Mouse (Mus musculus): ENCODE data around the gene Naaa. TPM values are rescaled to one million over a fixed set of nuclear protein-coding genes. Genes with fewer than 3 reads are reported as not detected.

The Naaa gene
- polyA plus RNA-seq (2012; rRNA removed), result 39.1 and 41.2 TPM in 2 replicates

DNA sequence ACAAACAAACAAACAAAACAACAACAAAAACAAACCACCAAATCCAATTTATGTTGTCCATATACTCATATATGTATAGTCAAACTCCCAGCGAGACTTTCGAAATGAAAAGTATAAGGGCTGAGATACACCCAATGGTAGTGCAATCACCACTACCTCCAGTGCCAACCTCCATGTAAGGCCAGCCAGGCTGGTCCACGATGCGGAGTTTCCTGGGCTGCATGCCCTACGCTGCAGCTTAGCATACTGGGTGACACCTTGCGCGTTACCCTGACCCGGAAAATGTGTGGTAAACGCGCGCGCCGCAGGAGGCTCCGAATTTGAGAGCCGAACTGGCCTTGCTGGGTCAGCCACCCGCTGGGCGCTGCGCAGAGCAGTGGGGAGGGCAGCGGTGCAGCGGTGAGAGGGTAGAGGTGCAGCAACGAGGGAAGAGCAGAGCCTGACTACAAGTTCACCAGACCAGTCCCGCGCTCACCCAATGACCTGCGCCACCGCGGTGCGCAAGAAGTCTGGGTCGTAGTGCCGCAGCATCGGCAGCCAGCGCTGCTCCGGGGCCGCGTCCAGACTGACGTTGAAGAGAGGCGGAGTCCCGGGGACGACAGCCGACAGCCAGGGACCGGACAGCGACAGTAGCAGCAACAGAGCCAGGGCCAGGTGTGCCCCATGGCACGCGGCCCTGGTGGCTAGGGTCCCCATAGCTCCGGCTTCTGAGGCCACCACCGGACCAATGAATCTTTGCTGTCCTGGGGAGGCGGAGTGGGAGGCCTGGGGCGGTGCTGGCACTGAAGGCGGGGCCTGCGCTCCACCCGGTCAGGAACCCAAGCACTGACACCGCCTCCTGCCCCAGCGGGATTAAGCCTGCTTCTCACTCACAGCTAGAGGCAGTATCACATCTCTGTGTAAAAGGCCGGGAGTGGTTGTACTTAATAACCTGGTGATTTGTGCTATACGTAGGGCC lies at the start of gene Naaa:
Gene Naaa (minus strand): TSS at position 734 of the 958 bp plus-strand sequence.
- peak; percentile 66 to 84 for DNase-seq (ENCODE audit: extremely low spot score in 1 of 2, low spot score in 1 of 2)

- DNase-seq (ENCODE audit: extremely low spot score in 1 of 2, low spot score in 1 of 2), result no peak
Measured at GRCm38 (mm10) chr5:92327367-92327766, 49.4 kb upstream of the Naaa start.

GRCm38 (mm10) chr5:92323264-92323663 lies 45.3 kb upstream of the Naaa start:
- no peak for DNase-seq (ENCODE audit: extremely low spot score in 1 of 2, low spot score in 1 of 2)

DNA sequence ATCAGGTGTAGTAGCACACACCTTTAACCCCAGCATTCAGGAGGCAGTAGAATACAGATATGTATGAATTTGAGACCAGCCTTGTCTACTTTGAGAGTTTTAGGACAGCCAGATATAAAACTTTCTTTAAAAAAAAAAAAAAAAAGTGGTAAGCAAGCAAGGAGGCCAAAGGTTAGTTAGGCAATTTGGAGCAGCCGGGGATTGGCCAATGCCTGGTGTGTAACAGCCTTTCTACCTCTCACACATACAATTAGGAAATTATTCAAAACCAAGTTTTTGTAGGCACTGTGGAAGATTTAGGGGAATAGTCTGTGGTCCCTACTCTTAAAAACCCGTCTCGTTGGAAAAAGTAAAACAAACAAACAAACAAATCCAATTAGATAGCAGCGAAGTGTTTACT lies 44.6 kb upstream of the Naaa start:
- DNase-seq (ENCODE audit: extremely low spot score in 1 of 2, low spot score in 1 of 2), result no peak

DNA sequence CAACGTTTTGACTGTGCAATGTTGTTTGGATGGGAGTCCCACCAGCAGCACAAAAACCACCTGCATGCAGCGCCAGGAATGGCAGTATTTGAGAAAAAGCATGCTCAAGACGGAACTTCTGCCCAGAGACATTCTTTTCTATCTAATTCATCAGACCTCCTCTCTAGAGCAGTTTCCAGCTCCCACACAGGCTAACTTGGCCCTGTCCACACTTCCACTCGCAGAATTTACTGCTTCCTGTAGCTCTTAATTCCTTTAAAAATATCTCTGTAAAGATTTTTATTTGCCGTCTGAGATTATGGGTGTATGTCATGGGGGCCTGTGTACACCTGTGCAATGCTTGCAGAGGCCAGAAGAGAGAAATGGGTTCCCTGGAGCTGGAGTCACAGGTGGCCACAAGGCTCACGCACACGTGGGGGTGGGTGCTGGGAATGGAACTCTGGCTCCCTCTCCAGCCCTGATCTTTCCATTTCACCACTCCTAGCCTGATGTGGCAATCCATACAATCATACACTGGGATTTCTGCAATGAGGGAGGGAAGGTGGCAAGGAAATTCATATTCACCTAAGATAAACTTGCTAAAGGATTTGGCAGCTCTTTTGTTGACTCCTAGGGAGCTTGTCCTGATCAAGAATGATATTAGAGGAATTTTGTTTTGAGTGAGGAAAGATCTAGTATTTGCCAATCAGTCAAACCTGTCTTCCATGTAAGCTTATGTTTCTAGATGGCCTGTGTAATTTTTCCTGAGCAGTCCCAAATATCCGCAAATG lies 43.8 kb upstream of the Naaa start:
- no peak for DNase-seq (ENCODE audit: extremely low spot score in 1 of 2, low spot score in 1 of 2)

GRCm38 (mm10) chr5:92318596-92318995 lies 40.6 kb upstream of the Naaa start:
- DNase-seq (ENCODE audit: extremely low spot score in 1 of 2, low spot score in 1 of 2), result no peak

DNA sequence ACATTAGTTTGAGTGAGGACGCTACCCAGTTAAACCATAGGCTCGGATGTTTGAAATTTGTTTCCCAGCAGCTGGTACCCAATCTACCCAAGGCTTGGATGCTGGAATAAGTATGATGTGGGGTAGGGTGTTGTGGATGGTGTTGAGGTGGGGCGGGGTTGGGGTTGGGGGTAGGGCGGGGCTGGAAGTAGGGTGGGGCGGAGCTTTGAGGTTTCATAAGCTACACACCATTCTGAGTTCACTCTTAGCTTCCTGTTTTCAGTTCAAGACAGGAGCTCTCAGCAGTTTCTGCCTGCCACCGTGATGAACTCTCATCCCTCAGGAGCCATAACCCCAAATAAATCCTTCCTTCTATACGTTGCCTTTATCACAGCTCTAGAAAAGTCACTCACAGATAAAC lies 40.1 kb upstream of the Naaa start:
- no peak for DNase-seq (ENCODE audit: extremely low spot score in 1 of 2, low spot score in 1 of 2)

GRCm38 (mm10) chr5:92313776-92314175 lies 35.8 kb upstream of the Naaa start:
- no peak for DNase-seq (ENCODE audit: extremely low spot score in 1 of 2, low spot score in 1 of 2)

DNA sequence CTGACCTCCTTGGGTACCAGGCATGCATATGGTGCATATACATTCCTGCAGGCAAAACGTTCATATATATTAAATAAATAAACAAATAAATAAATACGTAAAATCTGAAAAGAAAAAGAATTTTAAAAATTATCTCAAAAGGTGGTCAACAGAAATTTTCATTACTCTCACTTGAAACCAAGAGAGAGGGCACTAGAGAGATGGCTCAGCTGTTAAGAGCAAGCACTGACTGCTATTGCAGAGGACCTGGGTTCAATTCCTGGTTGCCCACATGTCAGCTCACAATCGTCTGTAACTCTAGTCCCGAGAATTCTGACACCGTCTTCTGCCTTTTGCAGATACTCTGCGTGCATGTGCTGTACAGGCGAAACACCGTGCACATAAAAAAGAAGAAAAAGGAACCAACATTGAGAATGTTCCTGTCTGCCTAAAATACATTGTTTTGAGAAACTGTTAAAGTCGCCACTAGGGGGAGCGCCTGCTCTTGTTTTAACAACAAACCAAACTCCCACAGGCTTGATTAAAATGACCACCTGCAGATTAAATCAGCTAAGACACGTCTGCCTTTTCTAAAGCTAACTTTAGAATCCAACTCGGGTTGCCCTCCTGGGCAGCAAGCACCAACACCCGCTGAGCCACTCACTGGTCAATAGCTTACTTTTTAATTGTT lies 34.2 kb upstream of the Naaa start:
- peak; percentile 77 to 96 for DNase-seq (ENCODE audit: extremely low spot score in 1 of 2, low spot score in 1 of 2)

- peak; percentile 93 to 98 for DNase-seq (ENCODE audit: extremely low spot score in 1 of 2, low spot score in 1 of 2)
Measured at GRCm38 (mm10) chr5:92309681-92310511, 31.9 kb upstream of the Naaa start, which contains the start of gene Sdad1. Gene Sdad1 (minus strand): TSS chr5:92310479.

DNA sequence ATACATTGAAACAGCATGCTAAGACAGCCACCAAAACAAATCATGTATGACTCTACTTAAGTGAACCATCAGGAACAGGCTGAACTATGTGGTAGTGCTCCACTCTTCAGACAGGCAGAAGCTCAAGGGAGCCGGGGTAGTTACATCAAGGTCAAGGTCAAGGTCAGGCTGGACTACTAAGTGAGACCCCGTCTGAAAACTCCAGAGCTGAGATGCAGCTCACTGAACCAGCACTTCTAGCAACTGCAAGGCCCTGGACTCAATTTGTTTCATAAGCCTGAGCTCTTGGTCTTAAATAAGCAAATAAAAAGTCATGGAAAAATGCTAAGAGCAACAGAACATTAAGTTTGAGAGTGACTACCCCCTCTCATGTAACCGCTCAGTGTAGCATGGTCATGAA lies 26.3 kb upstream of the Naaa start:
- no peak for DNase-seq (ENCODE audit: extremely low spot score in 1 of 2, low spot score in 1 of 2)

- DNase-seq (ENCODE audit: extremely low spot score in 1 of 2, low spot score in 1 of 2), result no peak
Measured at GRCm38 (mm10) chr5:92302149-92302840, 24.3 kb upstream of the Naaa start.

DNA sequence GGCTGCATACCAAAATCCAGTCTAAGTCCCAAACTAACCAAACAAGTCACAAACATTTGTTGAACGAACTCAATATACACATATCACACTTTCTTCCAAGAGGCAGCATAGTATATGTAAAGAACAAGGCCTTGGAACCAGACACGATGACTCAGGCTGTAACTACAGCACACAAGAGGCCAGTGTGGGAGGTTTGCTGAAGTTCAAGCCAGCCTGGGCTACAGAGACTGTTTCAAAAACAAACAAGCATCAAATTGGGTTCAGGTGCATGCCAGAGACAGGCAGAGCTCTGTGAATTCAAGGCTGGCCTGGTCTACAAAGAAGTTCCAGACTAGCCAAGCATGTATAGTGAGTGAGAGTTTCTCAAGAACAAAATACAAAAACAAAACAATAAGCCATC lies 16.6 kb upstream of the Naaa start:
- DNase-seq (ENCODE audit: extremely low spot score in 1 of 2, low spot score in 1 of 2), result no peak

DNA sequence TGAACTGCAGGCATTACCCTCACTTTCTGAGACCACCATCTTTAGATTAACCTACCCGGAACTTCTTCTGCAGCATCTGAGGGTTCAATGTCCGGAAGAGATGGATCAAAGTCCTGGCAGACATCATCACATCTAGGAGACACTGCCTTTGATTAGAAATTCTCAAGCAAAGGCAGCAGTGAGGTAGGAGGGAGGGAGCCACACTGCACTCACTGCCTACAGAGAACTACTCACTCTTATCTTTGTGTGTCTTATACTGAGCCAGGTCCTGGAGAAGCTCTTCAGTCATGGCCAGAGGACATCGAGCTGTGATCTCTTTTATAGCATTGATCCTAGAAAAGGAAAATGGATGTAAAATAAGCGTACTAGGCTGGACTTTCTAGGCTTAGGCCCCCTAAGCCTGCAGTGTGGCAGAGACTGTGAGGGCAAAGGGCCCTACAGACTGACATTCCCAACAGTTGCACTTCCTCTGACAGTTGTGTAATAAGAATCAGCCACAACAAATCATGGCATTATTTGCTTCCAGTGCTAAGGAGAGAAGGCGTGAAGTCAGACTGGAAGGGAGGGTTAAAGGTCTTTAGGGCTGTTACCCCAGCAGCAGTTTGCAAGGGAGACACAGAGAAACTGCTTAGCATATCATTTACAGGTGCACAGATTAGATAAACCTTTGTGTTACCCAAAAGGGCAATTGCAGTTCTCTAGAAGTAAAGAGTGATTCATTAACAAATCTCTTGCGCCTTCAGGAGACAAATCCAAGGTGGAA lies 13.9 kb upstream of the Naaa start:
- DNase-seq (ENCODE audit: extremely low spot score in 1 of 2, low spot score in 1 of 2), result no peak

DNA sequence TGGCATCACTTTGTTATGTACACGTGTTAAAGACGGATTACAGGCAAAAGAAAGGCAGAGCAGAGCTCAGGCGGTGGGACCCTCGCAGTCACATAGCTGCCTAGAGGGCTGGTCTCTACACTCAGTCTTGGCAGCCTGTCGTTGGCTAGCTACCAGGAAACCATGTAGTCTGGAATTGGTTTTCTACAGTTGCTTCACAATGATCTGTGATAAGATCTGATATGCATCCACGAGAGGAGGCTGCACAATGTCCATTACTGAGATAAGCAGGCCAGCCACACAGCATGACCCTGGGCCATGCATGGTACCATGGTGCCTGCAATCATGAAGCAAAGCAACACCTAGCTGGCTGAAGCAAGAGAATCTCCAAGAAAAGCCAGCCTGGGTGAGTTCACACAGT lies 9.9 kb upstream of the Naaa start:
- no peak for DNase-seq (ENCODE audit: extremely low spot score in 1 of 2, low spot score in 1 of 2)

- no peak for DNase-seq (ENCODE audit: extremely low spot score in 1 of 2, low spot score in 1 of 2)
Measured at GRCm38 (mm10) chr5:92283107-92283506, 5.1 kb upstream of the Naaa start.

DNA sequence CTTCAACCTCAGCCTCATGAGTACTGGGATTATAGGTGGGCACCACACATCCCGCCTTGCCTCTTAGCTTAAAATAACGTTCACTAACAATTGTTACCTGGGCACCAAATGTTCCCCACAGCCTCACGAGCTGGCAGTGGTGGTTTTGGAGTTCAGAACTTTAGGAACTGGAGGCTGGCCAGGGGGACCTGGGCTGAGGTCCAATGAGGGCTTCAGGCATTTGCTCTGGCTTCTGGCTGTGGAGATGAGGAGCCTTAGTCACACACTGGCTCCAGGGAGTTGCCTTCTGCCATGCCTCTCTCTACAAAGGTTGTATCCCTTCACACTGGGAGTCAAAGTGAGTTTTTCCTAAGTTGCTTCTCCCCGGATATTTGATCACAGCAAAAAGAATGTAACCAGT lies 4.6 kb upstream of the Naaa start:
- DNase-seq (ENCODE audit: extremely low spot score in 1 of 2, low spot score in 1 of 2), result no peak

- DNase-seq (ENCODE audit: extremely low spot score in 1 of 2, low spot score in 1 of 2), result no peak
Measured at GRCm38 (mm10) chr5:92278942-92279537, 1.1 kb upstream of the Naaa start.

All from frontal cortex, adult 2 months (tissue).